Mouse (Mus musculus) neural tube, embryonic 13.5 days (tissue): Measurements from ENCODE around the gene Trim46. TPM values are rescaled to one million over a fixed set of nuclear protein-coding genes. Genes with fewer than 3 reads are reported as not detected.

Experiments used
- ATAC-seq: fragments of 200-750 bp; cut with Nextera tagmentation; 2 replicates; pipeline ENCODE4 v1.8.0; 2017; ENCODE audit warnings: low read depth, mild to moderate bottlenecking, moderate TSS enrichment, moderate library complexity
- H3K27ac ChIP-seq: fragments of 300-500 bp; sonication (generic); replicated peaks from 2 replicates; pipeline ENCODE4 v1.5.1; 2015; ENCODE audit warnings: moderate library complexity, mild to moderate bottlenecking, inconsistent platforms
- H3K27me3 ChIP-seq: fragments of 300-500 bp; sonication (generic); 2 replicates; pipeline ENCODE4 v1.6.1; 2015; ENCODE audit warnings: mild to moderate bottlenecking, inconsistent platforms
- H3K36me3 ChIP-seq: fragments of 300-500 bp; sonication (generic); 2 replicates; pipeline ENCODE4 v1.6.1; 2015; ENCODE audit warnings: mild to moderate bottlenecking, inconsistent platforms
- H3K4me1 ChIP-seq: fragments of 300-500 bp; sonication (generic); replicated peaks from 2 replicates; pipeline ENCODE4 v1.6.1; 2015; ENCODE audit warnings: inconsistent platforms
- H3K4me2 ChIP-seq: fragments of 300-500 bp; sonication (generic); 2 replicates; pipeline ENCODE4 v1.6.1; 2015; ENCODE audit warnings: inconsistent platforms, mild to moderate bottlenecking, moderate library complexity
- H3K4me3 ChIP-seq: fragments of 300-500 bp; sonication (generic); 2 replicates; pipeline ENCODE4 v1.5.1; 2015; ENCODE audit warnings: mild to moderate bottlenecking, inconsistent platforms
- H3K9ac ChIP-seq: fragments of 300-500 bp; sonication (generic); 2 replicates; pipeline ENCODE4 v1.6.1; 2015; ENCODE audit warnings: moderate library complexity, mild to moderate bottlenecking, inconsistent platforms
- H3K9me3 ChIP-seq: fragments of 300-500 bp; sonication (generic); 2 replicates; pipeline ENCODE4 v1.6.1; 2016; ENCODE audit warnings: inconsistent platforms
- WGBS: fragments of 180-500 bp; shearing (Covaris S2); methylation state at CpG from one replicate; pipeline ENCODE4 v1.1.7; 2015; 5-methylcytosine and 5-hydroxymethylcytosine counted together
- polyA plus RNA-seq: library from polyadenylated mRNA; unstranded; fragments of >200 nt; fragmentation: Nextera tagmentation; extraction: Ambion mirVana; gene quantifications from 2 replicates; pipeline ENCODE4 v1.2.1, GENCODE M21; 2015

The Trim46 gene
- polyA plus RNA-seq, 1 experiment from 2014 or later = 55.9 TPM

DNA sequence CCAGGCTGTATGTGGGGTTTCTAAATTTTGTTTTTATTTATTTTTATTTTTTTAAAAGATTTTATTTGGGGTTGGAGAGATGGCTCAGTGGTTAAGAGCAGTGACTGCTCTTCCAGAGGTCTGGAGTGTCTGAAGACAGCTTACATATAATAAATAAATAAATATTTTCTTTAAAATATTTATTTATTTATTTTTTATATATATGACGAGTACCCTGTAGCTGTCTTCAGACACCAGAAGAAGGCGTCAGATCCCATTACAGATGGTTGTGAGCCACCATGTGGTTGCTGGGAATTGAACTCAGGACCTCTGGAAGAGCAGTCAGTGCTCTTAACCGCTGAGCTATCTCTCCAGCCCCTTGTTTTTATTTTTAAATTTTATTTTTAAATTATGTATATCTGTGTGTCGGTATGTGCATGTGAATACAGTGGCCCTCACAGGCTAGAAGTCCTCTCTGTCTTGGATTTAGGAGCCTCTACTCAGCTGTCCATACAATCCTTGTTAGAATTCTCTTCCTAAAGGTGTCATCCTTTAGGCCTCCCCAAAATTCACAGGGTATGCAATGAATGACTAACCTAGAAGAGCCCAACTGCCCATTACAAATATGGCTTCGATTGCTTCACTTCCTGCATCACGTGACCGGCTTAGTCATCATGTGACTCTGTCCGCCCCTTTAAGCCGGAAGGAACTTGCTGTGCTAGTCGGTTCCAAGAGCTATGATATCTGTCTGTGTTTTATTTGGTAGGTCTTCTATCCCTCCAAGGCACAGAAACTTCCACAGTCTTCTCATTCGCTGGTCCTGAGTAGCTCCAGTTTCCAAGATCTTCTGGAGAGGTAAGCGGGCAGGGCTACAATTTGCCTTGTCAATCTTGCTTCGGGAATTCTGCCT, 43.6 kb downstream of the Trim46 start, which contains the start of gene Gba:
TSS of gene Gba (plus strand) at position 676 of the 889 bp plus-strand sequence.
- H3K27ac ChIP-seq = no peak within 1 kb of the TSS
- H3K4me2 ChIP-seq = peak within 1 kb of the TSS; percentile 73
- peak within 1 kb of the TSS; percentile 76 for H3K9ac ChIP-seq
- H3K4me1 ChIP-seq = peaks cover 11% of the 10 kb centered on the region
- no peaks in the 10 kb centered on the region for H3K27me3 ChIP-seq
- WGBS = 26% methylated on average over 13 of the region's 13 CpGs
- H3K9me3 ChIP-seq = no peaks in the 10 kb centered on the region
- peaks cover 37% of the 10 kb centered on the region for H3K36me3 ChIP-seq
- H3K4me3 ChIP-seq = peak within 1 kb of the TSS; percentile 54
- peak; percentile 82 for ATAC-seq

DNA sequence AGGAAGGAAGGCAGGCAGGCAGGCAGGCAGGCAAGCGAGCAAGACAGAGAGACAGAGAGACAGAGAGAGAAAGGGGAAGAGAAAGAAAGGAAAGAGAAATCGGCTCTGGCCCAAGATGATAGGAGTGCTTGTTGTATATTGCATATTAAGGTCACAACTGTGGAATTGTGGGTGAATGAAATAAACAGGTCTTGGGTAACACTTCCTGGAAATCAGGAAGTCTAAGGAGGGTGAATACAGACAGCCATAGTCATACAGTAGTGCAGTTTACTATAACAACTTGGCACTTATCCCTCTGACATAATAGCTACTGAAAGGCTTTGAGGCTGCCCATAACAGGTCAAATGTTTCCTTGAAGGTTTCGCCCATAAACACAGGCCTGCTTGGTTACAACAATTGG, 46.3 kb downstream of the Trim46 start:
- ATAC-seq = no peak
- Histone ChIP-seq H3K36me3 (peaks cover 10% of the 10 kb centered on the region), H3K27me3 (no peaks in the 10 kb centered on the region), H3K4me1 (peaks cover 24% of the 10 kb centered on the region), H3K27ac (no peak overlapping the region), H3K9me3 (no peaks in the 10 kb centered on the region), H3K4me3 (no peak overlapping the region), H3K4me2 (no peak overlapping the region), H3K9ac (no peak overlapping the region)
- WGBS = 85% methylated on average over 3 of the region's 3 CpGs

DNA sequence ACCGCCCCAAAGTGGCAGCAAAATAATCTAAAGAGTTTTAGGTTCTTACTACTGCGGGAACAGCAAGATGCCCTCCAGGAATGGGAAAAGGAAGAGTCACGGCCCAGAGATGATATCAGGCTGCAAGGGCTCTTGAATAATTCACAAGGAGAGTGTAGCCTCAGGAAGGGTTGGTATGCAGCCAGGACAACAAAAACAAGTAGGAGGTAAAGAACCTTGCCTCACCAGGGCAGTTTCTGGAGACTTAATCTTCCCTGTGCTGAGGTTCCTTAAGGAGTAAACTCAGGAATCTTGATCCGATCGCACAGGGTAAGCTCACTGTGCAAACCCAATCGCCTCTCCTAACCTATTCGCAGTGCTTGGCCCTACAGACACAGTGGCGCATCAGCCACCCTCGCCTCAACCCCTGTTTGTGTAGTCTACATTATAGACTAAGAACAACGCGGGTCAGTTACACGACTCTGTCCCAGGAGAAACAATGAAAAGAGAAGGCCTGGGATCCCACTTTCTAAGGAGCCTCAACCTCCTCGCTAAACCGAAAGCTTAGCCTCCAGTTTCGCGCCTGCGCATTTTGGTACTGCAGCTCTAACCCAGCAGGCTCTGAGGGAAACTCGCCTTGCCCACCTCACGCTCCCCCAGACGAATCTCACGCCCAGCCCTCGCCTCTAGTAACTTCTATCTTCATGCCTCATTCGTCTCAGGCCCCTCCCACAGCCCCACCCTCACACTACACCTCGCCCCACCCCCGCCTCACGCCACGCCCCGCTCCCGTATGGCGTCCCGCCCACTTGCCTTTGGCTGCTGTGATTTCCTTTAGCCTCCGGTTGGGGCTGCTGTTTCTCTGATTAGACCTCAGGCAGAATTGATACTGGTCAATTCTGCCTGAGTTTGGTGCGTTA, 49.9 kb downstream of the Trim46 start:
- peak overlapping the region; percentile 72 for H3K9ac ChIP-seq
- H3K9me3 ChIP-seq = no peaks in the 10 kb centered on the region
- 8% methylated on average over 33 of the region's 33 CpGs for WGBS
- peak; percentile 98 for ATAC-seq
- H3K36me3 ChIP-seq = no peaks in the 10 kb centered on the region
- peak overlapping the region; percentile 41 for H3K4me3 ChIP-seq
- H3K4me2 ChIP-seq = peak overlapping the region; percentile 64
- no peaks in the 10 kb centered on the region for H3K27me3 ChIP-seq
- peak overlapping the region; percentile 82 for H3K27ac ChIP-seq
- H3K4me1 ChIP-seq = peaks cover 13% of the 10 kb centered on the region

DNA sequence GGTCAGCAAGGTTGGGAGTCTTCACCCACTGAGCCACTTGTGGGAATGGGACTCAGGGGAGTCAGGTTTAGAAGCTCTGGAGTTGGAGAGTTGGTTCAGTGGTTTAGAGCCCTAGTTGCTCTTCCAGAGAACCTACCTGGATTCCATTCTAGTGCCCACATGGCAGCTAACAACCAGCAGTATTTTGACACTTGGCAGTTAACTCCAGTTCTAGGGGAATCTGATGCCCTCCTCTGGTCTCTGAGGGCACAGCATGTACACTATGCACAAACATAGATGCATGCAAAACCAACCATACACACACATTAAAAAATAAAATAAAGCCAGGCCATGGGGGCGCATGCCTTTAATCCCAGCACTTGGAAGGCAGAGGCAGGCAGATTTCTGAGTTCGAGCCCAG, 52.3 kb downstream of the Trim46 start:
- H3K36me3 ChIP-seq = peaks cover 5% of the 10 kb centered on the region; the same call in 1 of the 2 replicates
- no peak overlapping the region for H3K4me3 ChIP-seq
- ATAC-seq = no peak
- H3K9me3 ChIP-seq = no peaks in the 10 kb centered on the region
- H3K9ac ChIP-seq = no peak overlapping the region
- H3K27ac ChIP-seq = no peak overlapping the region
- WGBS = 92% methylated on average over 2 of the region's 2 CpGs
- no peaks in the 10 kb centered on the region for H3K27me3 ChIP-seq
- H3K4me1 ChIP-seq = peaks cover 13% of the 10 kb centered on the region
- no peak overlapping the region for H3K4me2 ChIP-seq

DNA sequence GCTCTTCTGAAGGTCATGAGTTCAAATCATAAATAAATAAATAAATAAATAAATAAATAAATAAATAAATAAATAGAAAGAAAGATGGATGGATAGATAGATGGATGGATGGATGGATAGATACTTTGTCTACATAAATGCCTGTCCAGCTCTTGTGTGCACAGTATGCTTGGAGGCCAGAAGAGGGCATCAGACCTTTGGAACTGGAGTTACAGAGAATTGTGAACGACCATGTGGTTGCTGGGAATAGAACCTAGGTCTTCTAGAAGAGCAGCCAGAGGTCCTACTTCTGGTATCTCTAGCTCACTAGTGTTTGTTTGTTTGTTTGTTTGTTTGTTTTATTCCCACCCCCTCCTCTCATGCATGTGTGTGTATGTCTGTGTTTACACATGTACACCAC, 52.8 kb downstream of the Trim46 start:
- no peak for ATAC-seq
- WGBS = 79% methylated on average over 1 of the region's 1 CpGs

DNA sequence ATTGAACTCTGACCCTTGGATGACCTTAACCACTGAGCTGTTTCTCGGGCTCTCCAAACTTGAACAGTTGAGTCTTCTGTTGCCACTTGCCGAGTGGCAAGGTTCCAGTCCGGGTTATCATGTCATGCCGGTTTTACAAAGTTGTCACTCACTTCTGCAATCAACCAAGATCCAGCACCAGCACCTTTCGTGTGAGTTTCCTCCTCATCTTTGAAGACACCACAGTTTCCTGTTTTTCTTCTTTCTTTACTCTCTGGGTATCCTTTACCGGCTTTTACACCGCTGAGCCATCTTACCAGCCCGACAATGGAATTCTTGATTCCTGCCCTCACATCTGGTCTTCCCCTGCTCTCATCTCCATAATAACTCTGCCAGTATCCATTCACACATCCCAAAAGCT, 55.7 kb downstream of the Trim46 start:
- ATAC-seq = no peak
- WGBS = 84% methylated on average over 8 of the region's 8 CpGs
- Histone ChIP-seq H3K27ac (no peak overlapping the region), H3K4me3 (no peak overlapping the region), H3K9me3 (no peaks in the 10 kb centered on the region), H3K9ac (no peak overlapping the region), H3K27me3 (no peaks in the 10 kb centered on the region), H3K36me3 (peaks cover 32% of the 10 kb centered on the region), H3K4me1 (peaks cover 4% of the 10 kb centered on the region), H3K4me2 (no peak overlapping the region)

More for the DNA sequence above, 52.8 kb downstream of the Trim46 start:
- no peak overlapping the region for H3K4me2 ChIP-seq
- no peak overlapping the region for H3K4me3 ChIP-seq
- H3K4me1 ChIP-seq = peaks cover 13% of the 10 kb centered on the region
- H3K9ac ChIP-seq = no peak overlapping the region
- no peaks in the 10 kb centered on the region for H3K9me3 ChIP-seq
- peaks cover 10% of the 10 kb centered on the region for H3K36me3 ChIP-seq
- H3K27me3 ChIP-seq = no peaks in the 10 kb centered on the region
- no peak overlapping the region for H3K27ac ChIP-seq

DNA sequence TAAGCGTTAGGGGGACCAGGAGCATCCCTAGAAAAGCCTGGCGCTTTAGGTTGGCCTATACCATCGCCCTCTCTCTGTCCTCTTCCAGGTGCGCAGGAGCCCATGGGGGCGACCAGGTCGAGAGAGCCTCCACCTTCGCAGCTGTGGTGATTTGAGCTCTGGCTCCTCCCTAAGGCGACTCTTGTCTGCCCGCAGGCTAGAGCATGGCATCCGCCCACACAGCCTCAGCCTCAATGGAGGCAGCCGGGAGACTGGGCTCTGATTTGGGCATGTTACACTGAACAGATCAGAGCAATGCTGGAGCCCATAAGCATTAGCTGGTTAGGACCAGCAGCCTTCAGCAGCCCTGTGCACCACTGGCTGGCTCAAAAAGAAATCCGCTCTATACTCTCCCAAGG, 57.6 kb downstream of the Trim46 start:
- no peaks in the 10 kb centered on the region for H3K27me3 ChIP-seq
- 71% methylated on average over 12 of the region's 12 CpGs for WGBS
- no peak overlapping the region for H3K9ac ChIP-seq
- ATAC-seq = no peak
- H3K4me1 ChIP-seq = peaks cover 23% of the 10 kb centered on the region
- H3K27ac ChIP-seq = no peak overlapping the region
- H3K4me3 ChIP-seq = no peak overlapping the region
- H3K9me3 ChIP-seq = no peaks in the 10 kb centered on the region
- H3K4me2 ChIP-seq = no peak overlapping the region
- peaks cover 32% of the 10 kb centered on the region for H3K36me3 ChIP-seq

DNA sequence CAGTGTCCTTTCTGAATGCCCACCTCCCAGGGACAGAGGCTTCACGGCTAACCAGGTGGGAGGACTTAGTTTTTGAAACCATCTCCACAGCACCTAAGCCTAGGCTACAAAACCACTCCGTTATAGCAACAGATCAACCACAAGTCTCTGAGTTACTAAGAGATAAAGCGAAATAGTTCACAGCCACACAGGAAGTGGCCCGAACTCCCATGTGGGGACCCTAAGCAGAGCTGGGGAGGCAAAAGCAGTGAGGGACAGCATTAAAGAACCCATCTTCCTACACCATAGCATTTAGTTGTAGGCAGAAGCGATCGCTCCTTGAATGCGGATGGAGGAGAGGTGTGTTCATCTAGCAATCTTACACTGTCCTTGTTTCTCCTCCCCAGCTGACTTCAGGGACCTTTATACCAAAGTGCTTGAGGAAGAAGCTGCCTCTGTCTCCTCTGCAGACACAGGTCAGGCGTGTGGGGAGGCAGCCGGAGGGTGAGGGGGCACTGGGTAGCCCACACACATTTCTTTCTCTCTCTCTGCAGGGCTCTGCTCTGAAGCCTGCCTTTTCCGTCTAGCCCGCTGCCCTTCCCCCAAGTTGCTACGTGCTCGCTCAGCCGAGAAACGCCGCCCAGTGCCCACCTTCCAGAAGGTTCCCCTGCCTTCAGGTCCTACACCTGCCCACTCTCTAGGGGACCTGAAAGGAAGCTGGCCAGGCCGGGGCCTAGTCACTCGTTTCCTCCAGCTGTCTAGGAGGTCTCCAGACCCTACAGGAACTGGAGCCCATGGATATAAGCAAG, 58.2 kb downstream of the Trim46 start:
- Histone ChIP-seq H3K9ac (no peak overlapping the region), H3K27me3 (no peaks in the 10 kb centered on the region), H3K36me3 (peaks cover 32% of the 10 kb centered on the region), H3K9me3 (no peaks in the 10 kb centered on the region), H3K4me2 (no peak overlapping the region), H3K4me1 (peaks cover 25% of the 10 kb centered on the region), H3K27ac (no peak overlapping the region), H3K4me3 (no peak overlapping the region)
- 77% methylated on average over 18 of the region's 18 CpGs for WGBS
- ATAC-seq = no peak

DNA sequence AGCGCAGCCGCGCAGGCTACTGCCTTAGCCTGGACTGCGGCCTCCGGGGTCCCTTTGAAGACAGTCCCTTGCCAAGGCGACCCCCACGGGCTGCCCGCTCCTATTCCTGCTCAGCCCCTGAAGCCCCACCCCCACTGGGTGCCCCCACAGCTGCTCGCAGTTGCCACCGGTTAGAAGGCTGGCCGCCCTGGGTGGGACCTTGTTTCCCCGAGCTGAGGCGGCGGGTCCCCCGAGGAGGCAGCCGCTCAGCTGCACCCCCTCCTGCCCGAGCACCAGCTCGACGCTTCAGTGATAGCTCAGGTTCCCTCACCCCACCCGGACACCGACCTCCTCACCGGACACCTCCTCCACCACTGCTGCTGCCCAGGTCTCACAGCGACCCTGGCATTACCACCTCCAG, 58.9 kb downstream of the Trim46 start:
- H3K4me3 ChIP-seq = no peak overlapping the region
- peaks cover 29% of the 10 kb centered on the region for H3K4me1 ChIP-seq
- no peak overlapping the region for H3K4me2 ChIP-seq
- no peak for ATAC-seq
- H3K9me3 ChIP-seq = no peaks in the 10 kb centered on the region
- no peaks in the 10 kb centered on the region for H3K27me3 ChIP-seq
- peaks cover 37% of the 10 kb centered on the region for H3K36me3 ChIP-seq
- 46% methylated on average over 23 of the region's 23 CpGs for WGBS
- H3K27ac ChIP-seq = no peak overlapping the region
- peak overlapping the region; percentile 5; the same call in 1 of the 2 replicates for H3K9ac ChIP-seq
